Mouse (Mus musculus): ENCODE measurements around the gene Slc9c1. TPM values are rescaled to one million over a fixed set of nuclear protein-coding genes. Genes with fewer than 3 reads are reported as not detected.
"Not testable (repeated sequence)": the region's sequence is repeated elsewhere in the genome, so short reads cannot be mapped to it uniquely, and the experiment has no call there.

The Slc9c1 gene
- total RNA-seq (2022) = not detected

GRCm38 (mm10) chr16:45535009-45535408, at the start of gene Slc9c1:
Gene Slc9c1, plus strand, starts transcription at chr16:45535309.
- DNase-seq (ENCODE audit: low spot score in 2 of 2) = no peak

DNA sequence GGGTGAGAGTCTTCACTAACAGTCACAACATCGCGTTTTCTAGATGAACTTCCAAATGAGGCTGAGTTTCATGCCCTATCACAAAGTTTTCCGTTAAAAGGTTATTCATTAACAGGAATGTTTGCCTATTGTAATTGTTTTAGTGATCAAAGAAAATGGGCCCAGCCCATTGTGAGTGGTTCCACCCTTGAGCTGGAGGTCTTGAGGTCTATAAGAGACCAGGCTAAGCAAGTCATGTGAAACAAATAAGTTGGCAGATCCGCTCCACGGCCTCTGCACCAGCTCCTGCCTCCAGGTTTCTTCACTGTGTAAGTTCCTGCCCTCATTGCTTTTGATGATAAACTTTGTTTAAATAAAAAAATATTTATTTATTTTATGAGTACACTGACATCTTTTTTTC, 42.2 kb upstream of the Slc9c1 start, which contains the start of gene Gm609:
Gene Gm609 (minus strand): TSS at position 43 of the 400 bp plus-strand sequence.
- no peak for DNase-seq (ENCODE audit: low spot score in 2 of 2)

DNA sequence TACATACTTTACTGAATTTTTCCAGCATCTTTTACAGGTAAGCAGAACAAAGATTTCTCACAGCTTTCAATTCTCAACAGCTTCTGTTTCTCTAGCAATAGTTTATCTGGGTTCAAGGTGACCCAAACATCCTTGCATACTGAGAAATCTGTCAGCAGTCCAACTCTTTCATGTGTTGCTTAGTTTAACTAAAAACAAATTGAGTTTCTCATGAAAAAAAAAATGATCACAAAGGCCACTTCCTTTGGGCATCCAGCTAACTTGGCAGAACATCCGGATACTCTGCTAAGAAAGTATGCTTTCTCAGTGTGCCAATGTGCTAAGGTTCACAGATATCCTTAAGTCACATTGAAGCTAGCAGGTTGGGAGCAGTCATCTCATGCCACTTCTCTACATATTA, 39.8 kb upstream of the Slc9c1 start:
- DNase-seq (ENCODE audit: low spot score in 2 of 2) = no peak

GRCm38 (mm10) chr16:45525551-45525950, 9.6 kb upstream of the Slc9c1 start:
- DNase-seq (ENCODE audit: low spot score in 2 of 2) = no peak

DNA sequence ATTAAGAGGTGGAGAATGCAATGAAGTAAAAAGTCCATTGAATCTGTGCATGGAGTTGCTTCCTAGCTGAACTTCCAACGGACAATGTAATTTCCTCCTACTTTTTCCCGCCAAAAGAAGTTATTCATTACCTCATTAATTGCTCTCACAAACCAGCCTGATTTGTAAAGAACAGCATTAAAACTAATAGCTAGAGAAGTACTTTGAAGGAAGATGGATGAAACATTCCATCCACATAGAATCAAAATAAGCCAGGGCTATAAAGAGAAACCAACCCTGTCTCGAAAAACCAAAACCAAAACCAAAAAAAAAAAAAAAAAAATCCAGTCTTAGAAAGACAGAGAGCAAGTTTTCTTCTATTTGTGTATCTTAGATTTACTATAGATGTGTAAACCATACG, 3.2 kb upstream of the Slc9c1 start, which contains the start of gene Gm17783:
Gene Gm17783 (minus strand): TSS at position 101 of the 400 bp plus-strand sequence.
- no peak for DNase-seq (ENCODE audit: low spot score in 2 of 2)

DNA sequence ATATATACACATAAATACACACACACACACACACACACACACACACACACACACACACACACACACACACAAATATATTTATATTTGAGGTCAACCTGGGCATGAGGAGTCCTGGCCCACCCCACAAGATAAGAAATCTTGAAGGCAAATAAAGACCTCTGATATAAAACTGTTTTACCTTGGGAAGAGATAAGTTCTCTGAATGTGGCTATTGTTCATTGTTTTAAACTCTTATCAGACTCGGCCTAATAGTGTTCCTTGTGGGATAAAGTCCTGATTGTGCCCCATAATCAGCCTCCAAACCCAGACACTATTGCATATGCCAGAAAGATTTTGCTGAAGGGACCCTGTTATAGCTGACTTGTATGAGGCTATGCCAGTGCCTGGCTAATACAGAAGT, 3.2 kb downstream of the Slc9c1 start:
- not testable (repeated sequence) for DNase-seq (ENCODE audit: low spot score in 2 of 2)

DNA sequence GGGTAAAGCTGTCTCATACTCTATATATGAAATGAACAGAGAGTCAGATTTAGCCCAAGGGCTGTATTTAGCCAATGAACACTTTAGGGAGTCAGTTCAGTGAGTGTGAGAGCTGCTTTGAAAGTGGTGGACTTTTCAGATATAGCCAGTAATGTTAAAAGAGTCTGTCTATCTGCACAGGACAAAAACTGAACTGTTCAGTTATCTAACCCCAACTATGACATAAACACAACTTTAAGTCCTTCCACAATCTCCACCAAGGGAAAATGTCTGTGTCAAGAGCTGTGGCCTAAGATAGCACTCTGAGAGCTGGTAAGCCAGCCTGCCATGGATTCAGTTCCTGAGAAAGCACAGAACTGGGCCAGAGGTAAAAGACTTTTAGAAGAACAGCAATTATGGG, 7.0 kb downstream of the Slc9c1 start:
- DNase-seq (ENCODE audit: low spot score in 2 of 2) = no peak

DNA sequence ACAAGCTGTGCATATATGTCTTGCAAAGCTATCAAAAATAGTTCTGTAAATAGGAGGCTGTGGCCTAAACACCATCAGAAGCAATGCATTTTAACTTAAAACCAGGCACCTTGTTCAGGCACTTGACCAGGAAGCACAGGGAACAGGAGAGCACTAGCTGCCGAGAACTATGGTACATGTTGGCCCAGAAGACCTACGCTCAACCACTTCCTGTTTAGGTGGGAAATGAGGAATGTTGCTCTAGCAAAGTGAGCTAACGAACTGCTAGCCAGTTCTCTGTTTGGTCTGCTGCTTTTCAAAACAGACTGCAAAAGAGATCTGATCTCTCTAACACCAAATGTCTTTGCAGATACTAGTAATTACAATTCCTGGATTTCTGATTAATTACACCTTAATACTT, 9.2 kb downstream of the Slc9c1 start:
- no peak for DNase-seq (ENCODE audit: low spot score in 2 of 2)

DNA sequence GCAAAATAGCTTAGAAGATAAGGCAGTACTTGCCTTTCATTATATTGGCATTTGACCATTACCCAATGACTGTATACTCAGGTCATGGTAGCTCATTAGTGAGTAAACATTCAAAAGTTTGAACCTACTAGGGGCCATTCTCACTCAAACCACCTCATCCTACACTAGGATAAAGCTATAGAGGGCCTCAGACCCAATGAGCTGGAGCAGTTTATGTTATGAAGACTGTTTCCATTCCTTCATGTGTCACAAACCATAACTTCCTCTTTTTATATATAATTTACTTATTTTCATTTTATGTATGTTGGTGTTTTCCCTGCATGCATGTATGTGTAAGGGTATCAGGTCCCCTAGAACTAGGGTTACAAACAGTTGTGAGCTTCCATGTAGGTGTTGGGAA, 12.9 kb downstream of the Slc9c1 start:
- no peak for DNase-seq (ENCODE audit: low spot score in 2 of 2)

DNA sequence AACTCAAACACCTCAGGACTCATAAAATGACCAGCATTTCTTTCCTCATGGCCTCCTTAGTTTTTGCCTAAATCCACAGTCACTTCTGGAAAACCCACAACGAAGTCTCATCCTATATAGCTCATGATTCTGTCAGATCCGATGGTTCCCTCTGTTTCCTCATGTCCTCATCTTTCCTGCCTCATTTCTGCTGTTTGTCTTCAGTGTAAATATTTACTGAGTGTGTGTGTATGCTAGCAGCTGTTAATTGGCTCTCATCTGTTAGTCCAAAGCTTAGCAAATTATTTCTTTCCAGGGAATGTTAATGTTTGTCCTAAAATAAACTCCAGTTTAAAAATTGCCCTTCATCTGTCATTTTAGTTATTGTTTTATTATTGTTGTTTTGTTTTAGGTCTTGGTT, 16.5 kb downstream of the Slc9c1 start:
- DNase-seq (ENCODE audit: low spot score in 2 of 2) = no peak

DNA sequence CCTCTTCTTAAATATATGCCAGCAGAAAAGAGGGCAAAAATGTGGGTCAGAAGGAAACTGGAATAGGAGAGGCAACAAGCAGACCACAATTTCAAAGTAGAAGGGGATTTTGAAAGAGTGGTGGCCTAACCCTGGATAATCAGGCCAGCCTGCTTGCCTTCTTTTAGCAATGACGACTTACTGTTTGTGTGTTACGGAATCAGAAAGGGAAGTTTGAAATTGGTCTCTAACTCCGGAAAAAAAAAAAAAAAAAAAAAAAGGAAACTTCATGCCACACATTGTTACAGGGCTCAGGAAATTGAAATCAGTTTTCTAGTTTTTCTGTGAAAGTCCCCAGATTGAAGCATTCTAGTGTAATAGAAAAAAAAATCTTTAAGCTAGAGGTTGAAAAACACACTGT, 26.6 kb downstream of the Slc9c1 start:
- no peak for DNase-seq (ENCODE audit: low spot score in 2 of 2)

- no peak for DNase-seq (ENCODE audit: low spot score in 2 of 2)
Observed at GRCm38 (mm10) chr16:45572307-45572706, 37.2 kb downstream of the Slc9c1 start.

- no peak for DNase-seq (ENCODE audit: low spot score in 2 of 2)
Observed at GRCm38 (mm10) chr16:45579883-45580282, 44.8 kb downstream of the Slc9c1 start.

DNA sequence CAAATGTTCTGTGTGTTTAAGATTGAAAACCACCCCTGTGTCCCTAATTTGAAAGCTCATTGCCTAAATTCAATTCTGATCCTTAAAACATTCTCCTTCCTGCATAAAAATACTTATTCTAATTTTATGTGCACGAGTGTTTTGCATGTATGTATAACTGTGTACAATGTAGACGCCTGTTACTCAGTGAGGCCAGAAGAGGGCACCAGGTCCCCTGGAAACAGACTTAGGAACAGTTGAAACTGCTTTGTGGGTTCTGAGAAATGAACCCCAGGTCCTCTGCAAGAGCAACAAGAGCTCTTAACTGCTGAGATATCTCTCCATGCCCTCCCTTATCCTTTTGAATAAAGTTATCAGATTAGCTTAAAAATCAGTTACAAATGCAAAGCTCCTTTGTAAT, 47.4 kb downstream of the Slc9c1 start:
- no peak for DNase-seq (ENCODE audit: low spot score in 2 of 2)

GRCm38 (mm10) chr16:45593656-45594055, 58.5 kb downstream of the Slc9c1 start:
- no peak for DNase-seq (ENCODE audit: low spot score in 2 of 2)

- no peak for DNase-seq (ENCODE audit: low spot score in 2 of 2)
Observed at GRCm38 (mm10) chr16:45595494-45595893, 60.4 kb downstream of the Slc9c1 start.

DNA sequence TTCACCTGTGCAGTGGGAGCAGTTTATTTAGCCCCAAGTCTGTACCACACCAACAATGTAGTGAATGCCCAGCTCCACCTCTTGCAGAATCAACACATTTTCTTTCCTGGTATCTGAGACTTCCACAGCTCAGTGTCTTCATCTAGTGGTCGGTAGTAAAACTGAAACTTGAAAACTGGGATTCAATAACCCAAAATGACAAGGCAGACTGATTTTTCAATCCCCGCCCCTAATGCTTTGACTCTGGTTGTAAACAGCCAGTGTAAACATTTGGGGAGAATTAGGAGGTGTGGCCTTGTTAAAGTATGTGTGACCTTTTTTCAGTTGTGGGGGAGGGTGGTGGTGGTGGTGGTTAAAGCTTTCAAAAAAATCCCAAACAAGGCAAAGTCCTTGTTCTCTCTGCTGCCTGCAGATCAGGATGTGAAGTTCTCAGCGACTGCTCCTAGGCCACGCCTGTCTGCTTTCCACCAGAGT, 73.4 kb downstream of the Slc9c1 start:
- DNase-seq (ENCODE audit: low spot score in 2 of 2) = no peak

DNA sequence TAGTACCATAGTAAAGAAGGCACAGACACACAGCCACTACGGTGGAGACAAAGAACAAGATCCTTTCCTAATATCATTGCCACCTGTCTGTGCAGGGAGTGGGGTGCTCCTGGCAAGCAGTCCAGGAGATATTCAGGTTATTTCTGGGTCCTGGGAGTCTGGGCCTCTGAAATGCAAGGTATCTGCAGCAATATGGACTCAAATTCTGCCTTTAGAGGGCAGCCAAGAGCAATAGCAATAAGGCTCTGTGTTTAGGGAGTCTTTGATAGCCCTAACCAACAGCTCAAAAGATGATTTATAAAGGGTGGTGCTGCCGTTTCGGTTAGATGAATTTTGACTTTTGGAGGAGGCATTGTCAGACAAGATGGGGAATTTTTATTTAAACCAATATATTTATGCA, 74.2 kb downstream of the Slc9c1 start:
- DNase-seq (ENCODE audit: low spot score in 2 of 2) = no peak

DNA sequence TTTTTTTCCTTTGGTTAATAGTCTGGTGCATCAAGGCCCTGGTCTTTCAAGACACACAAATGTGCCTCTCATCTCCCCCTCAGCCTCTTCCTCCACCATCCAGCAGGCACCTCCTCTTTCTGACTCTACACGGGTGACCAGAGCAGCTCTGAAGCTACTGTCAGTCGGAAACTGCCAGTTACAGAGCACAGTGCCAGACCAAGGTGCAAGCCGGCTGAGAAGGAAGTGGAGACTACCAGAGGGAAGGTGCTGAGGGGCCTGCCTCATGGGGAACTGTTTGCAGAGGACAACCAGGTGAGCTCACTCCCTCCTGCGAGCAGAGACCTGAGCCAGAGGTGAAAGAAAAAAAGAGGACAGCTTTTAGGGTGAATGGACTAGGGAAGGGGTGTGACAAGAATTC, 75.2 kb downstream of the Slc9c1 start, which contains the start of gene Gcsam:
Gene Gcsam (plus strand): TSS at position 114 of the 400 bp plus-strand sequence.
- DNase-seq (ENCODE audit: low spot score in 2 of 2) = no peak

DNA sequence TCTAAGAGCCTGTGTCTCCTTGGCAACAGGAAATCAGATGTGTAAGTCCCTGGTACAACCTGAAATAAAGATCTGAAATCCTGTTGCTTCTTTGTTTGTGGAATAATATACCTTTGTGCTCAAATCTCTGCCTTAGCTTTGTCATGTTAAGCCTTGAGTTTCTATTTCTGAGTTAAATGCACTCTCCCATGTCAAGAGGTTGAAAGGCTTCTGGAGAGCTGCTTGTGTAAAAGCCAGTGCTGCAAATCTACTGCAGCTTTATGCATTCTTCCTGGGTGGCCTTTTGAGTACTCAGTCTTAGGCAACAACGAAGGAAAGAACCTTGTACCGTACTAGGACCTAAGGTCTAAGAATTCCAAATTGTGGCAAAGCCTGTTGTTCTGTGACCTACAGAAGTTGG, 78.1 kb downstream of the Slc9c1 start:
- DNase-seq (ENCODE audit: low spot score in 2 of 2) = no peak

- DNase-seq (ENCODE audit: low spot score in 2 of 2) = no peak
Observed at GRCm38 (mm10) chr16:45615944-45616343, 80.8 kb downstream of the Slc9c1 start.

GRCm38 (mm10) chr16:45619751-45620375, 84.8 kb downstream of the Slc9c1 start:
- DNase-seq (ENCODE audit: low spot score in 2 of 2) = no peak

DNA sequence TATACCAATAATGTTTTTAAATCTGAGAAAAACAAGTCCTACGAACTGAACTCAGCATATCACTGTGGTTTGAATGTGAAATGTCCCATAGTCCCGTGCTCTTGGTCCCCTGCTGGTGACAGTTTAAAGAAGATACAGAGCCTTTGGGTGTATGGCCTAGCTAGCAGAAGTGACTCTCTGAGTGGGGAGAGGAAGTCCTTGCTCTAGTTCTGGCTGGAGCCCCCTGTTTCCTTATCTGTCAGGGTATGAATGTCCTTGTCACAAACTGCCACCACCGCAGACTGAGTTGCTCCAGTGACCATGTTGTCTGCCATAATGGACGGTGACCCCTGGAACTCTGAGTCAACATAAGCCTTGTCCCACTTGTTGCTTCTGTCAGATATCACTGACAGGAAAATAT, 88.1 kb downstream of the Slc9c1 start:
- DNase-seq (ENCODE audit: low spot score in 2 of 2) = no peak

- DNase-seq (ENCODE audit: low spot score in 2 of 2) = no peak
Observed at GRCm38 (mm10) chr16:45624791-45625190, 89.7 kb downstream of the Slc9c1 start.

Data from left cerebral cortex, adult 8-10 months (tissue).